Mouse (Mus musculus) intestine, postnatal 0 days (tissue): ENCODE data around the gene Evi2b. TPM values are rescaled to one million over a fixed set of nuclear protein-coding genes. Genes with fewer than 3 reads are reported as not detected.

Experiments
- ATAC-seq: fragments of 200-750 bp; cut with Nextera tagmentation; 2 replicates; pipeline ENCODE4 v1.8.0; 2017; ENCODE audit warnings: mild to moderate bottlenecking, moderate TSS enrichment, moderate library complexity
- H3K27ac ChIP-seq: fragments of 300-500 bp; sonication (generic); 2 replicates; pipeline ENCODE4 v1.5.1; 2014; ENCODE audit warnings: mild to moderate bottlenecking, low read depth, low read length, moderate library complexity
- H3K27me3 ChIP-seq: fragments of 300-500 bp; sonication (generic); replicated peaks from 2 replicates; pipeline ENCODE4 v1.6.1; 2014; ENCODE audit warnings: low read length, mixed read lengths; ENCODE audit not compliant: control insufficient read depth, insufficient read depth
- H3K36me3 ChIP-seq: fragments of 300-500 bp; sonication (generic); 2 replicates; pipeline ENCODE4 v1.6.1; 2014; ENCODE audit warnings: mild to moderate bottlenecking, moderate library complexity; ENCODE audit not compliant: control insufficient read depth, insufficient read depth
- H3K4me1 ChIP-seq: fragments of 300-500 bp; sonication (generic); replicated peaks from 2 replicates; pipeline ENCODE4 v1.6.1; 2014; ENCODE audit warnings: antibody characterized with exemption, low read length, mixed read lengths; ENCODE audit not compliant: control insufficient read depth, insufficient read depth
- H3K4me2 ChIP-seq: fragments of 300-500 bp; sonication (generic); replicated peaks from 2 replicates; pipeline ENCODE4 v1.6.1; 2014; ENCODE audit warnings: low read depth, mild to moderate bottlenecking, moderate library complexity
- H3K4me3 ChIP-seq: fragments of 300-500 bp; sonication (generic); 2 replicates; pipeline ENCODE4 v1.5.1; 2014; ENCODE audit warnings: low read depth, low read length
- H3K9ac ChIP-seq: fragments of 300-500 bp; sonication (generic); 2 replicates; pipeline ENCODE4 v1.6.1; 2014; ENCODE audit warnings: mild to moderate bottlenecking, low read depth, low read length
- H3K9me3 ChIP-seq: fragments of 300-500 bp; sonication (generic); 2 replicates; pipeline ENCODE4 v1.6.1; 2016; ENCODE audit warnings: mixed run types; ENCODE audit not compliant: control insufficient read depth
- CTCF ChIP-seq: sonication (generic); IDR thresholded peaks from 2 replicates; pipeline ENCODE4 v1.5.1; 2016; ENCODE audit warnings: low read depth, mild to moderate bottlenecking, control low read depth, antibody characterized with exemption, moderate library complexity
- WGBS: fragments of 180-500 bp; shearing (Covaris S2); extraction: QIAGEN DNeasy Blood & Tissue Kit; methylation state at CpG from one replicate; pipeline ENCODE4 v1.1.7; 2014; 5-methylcytosine and 5-hydroxymethylcytosine counted together
- polyA plus RNA-seq: library from polyadenylated mRNA; unstranded; fragments of >200 nt; fragmentation: Nextera tagmentation; extraction: Ambion mirVana; gene quantifications from 2 replicates; pipeline ENCODE4 v1.2.1, GENCODE M21; 2015

The Evi2b gene
- polyA plus RNA-seq, 1 experiment from 2014 or later: 1.2 TPM

DNA sequence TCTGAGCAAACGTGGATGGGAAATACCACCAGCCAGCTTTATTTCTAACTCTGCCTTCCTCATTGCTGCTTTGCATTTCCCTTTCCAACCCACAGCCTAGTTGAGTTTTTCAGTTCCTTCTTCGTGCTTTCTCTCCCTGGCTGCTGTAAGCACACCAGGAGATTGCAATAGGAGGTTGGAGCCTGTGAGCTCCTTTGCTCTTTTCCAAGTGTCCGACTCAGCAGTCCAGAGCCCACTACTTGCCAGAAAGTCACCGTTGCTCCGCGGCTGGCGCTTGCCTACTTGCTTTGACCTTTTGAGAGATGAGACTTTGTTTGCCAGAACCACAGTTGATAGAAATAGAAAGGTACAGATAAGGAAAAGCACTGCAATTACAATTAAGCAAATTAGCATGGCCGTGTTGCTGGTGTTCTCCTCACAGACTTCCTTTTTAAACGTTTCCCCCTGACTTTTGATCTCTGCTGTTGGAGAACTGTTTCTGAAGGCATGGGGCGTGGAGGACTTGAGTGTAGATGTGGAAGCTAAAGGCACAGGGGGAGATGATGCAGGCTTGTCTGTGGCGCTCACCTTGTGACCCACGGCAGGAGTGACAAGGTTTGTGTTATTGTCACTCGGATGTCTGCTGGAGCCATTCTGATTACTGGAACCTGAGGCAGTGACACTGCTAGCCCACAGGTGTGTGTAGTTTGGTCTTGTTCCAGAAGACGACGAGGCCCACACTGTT is 3.6 kb upstream of the Evi2b start:
- ATAC-seq: no peak
- H3K4me1 ChIP-seq: no peaks in the 10 kb centered on the region
- no peaks in the 10 kb centered on the region for H3K27me3 ChIP-seq
- no peak overlapping the region for H3K4me3 ChIP-seq
- whole genome bisulfite sequencing: 56% methylated on average over 15 of the region's 15 CpGs
- peak overlapping the region; percentile 35; the same call in 1 of the 2 replicates for H3K27ac ChIP-seq
- no peaks in the 10 kb centered on the region for H3K9me3 ChIP-seq
- H3K4me2 ChIP-seq: 0 out of 2 replicates have a peak overlapping the region, but pooled peaks have one; percentile 4
- H3K36me3 ChIP-seq: no peaks in the 10 kb centered on the region; the same call in 1 of the 2 replicates
- H3K9ac ChIP-seq: no peak overlapping the region
- no peak for TF ChIP-seq CTCF

DNA sequence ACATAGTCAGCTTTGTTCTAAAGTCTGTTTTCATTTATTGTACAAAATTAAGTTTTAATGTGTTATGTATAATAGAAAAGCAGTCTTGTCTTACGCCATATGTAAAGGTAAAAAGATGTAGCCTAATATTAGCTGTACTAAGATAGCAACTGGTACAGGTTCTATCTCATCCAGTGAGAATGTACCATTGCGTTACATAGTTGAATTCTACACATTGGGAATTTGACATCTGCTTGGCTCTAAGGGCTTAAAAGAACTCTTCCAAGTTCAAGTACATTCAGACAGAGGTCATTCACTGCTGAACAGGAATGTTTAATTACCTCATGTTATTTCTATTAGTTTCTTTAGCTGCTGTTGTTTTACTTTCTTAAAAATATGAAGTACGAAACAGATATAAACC is 3.0 kb upstream of the Evi2b start:
- no peak overlapping the region for H3K4me3 ChIP-seq
- no peaks in the 10 kb centered on the region for H3K4me1 ChIP-seq
- no peak for TF ChIP-seq CTCF
- no peak overlapping the region for H3K9ac ChIP-seq
- no peaks in the 10 kb centered on the region; the same call in 1 of the 2 replicates for H3K36me3 ChIP-seq
- H3K27ac ChIP-seq: no peak overlapping the region
- no peak for ATAC-seq
- H3K9me3 ChIP-seq: no peaks in the 10 kb centered on the region
- H3K4me2 ChIP-seq: no peak overlapping the region
- H3K27me3 ChIP-seq: no peaks in the 10 kb centered on the region
- WGBS: 86% methylated on average over 3 of the region's 3 CpGs

DNA sequence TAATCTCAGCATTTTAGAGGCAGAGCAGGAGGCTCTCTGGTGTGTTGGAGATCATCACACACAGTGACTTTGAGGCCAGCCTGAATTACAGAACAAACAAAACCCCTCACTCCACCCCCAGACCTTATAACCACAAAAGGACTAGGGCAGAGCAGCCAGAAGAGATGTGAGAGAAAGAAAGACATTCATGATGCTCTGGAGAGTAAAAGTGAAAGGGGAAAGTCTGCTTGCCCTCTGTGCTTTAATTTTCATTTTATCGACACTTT is 681 bp upstream of the Evi2b start:
- ATAC-seq: no peak
- WGBS: 81% methylated on average over 1 of the region's 1 CpGs
- no peaks in the 10 kb centered on the region; the same call in 1 of the 2 replicates for H3K36me3 ChIP-seq
- H3K9ac ChIP-seq: no peak overlapping the region
- H3K27ac ChIP-seq: no peak overlapping the region
- no peaks in the 10 kb centered on the region for H3K9me3 ChIP-seq
- no peak for TF ChIP-seq CTCF
- no peaks in the 10 kb centered on the region for H3K27me3 ChIP-seq
- H3K4me1 ChIP-seq: no peaks in the 10 kb centered on the region
- H3K4me2 ChIP-seq: no peak overlapping the region
- H3K4me3 ChIP-seq: no peak overlapping the region

DNA sequence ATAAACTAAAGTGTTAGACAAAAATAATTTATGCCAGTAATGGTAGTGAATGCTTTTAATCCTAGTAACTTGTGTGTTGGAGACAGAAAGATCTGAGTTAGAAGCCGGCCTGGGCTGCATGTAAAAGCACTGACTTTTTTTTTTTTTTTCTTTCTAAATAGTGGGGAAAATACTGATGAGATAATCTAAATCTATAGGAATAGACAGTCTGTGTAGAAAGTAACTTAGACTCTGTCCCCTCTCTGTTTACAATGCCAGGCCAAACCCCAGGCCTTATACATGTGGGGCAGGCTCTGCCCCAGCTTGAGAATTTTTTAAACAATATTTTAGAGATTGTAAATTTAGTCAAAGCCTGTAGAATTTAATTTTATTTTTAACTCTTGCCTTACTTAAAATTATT is 618 bp downstream of the Evi2b start:
- Histone ChIP-seq H3K4me1 (no peaks in the 10 kb centered on the region), H3K27me3 (no peaks in the 10 kb centered on the region), H3K4me2 (no peak overlapping the region), H3K9me3 (no peaks in the 10 kb centered on the region), H3K27ac (no peak overlapping the region), H3K4me3 (no peak overlapping the region), H3K9ac (no peak overlapping the region), H3K36me3 (no peaks in the 10 kb centered on the region; the same call in 1 of the 2 replicates)
- no peak for ATAC-seq
- no peak for TF ChIP-seq CTCF
- WGBS: 67% methylated on average over 1 of the region's 1 CpGs

DNA sequence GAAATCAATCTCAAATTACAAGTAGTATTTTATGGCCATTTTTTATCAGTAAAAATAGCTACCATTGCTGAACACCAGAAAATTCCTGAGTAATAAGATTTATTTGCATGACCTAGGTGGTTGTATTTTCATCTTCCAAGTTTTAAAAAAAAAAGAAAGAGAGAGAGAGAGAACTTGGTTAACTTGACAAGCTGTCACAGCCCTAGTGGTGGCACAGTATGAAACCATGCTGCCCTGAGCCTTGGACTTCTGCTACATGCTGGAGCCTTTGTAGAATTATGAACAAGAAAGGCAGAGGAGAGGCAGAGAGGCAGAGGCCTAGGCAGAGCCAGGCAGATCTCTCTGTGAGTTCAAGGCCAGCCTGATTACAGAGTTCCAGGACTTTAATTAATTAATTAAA is 1.6 kb downstream of the Evi2b start:
- H3K4me1 ChIP-seq: no peaks in the 10 kb centered on the region
- no peak overlapping the region for H3K9ac ChIP-seq
- H3K27me3 ChIP-seq: no peaks in the 10 kb centered on the region
- no peak for TF ChIP-seq CTCF
- H3K27ac ChIP-seq: no peak overlapping the region
- no peak overlapping the region for H3K4me2 ChIP-seq
- H3K36me3 ChIP-seq: no peaks in the 10 kb centered on the region; the same call in 1 of the 2 replicates
- no peak overlapping the region for H3K4me3 ChIP-seq
- no peaks in the 10 kb centered on the region for H3K9me3 ChIP-seq
- no peak for ATAC-seq

DNA sequence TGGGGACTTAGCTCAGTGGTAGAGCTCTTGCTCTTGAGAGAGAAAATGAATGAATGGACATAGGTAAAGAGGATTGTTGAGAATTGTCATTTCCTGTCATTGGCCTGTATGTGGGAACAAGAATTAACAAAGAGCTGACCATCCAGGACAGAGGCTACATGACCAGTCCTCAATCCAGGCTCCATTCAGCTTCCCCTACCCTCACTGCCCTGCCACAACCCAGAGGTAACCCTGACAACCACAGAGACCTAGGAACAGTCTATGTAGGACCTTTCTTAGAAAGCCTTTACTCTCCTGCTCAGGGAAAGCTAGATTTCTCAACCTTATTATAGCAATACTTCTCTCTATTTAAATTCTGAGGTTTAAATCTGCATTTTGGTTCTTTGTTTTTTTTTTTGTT is 2.8 kb downstream of the Evi2b start:
- Histone ChIP-seq H3K9me3 (no peaks in the 10 kb centered on the region), H3K27ac (no peak overlapping the region), H3K4me1 (no peaks in the 10 kb centered on the region), H3K4me3 (no peak overlapping the region), H3K36me3 (no peaks in the 10 kb centered on the region; the same call in 1 of the 2 replicates), H3K9ac (no peak overlapping the region), H3K27me3 (no peaks in the 10 kb centered on the region), H3K4me2 (no peak overlapping the region)
- TF ChIP-seq CTCF: no peak
- ATAC-seq: no peak
